Mouse (Mus musculus) heart, adult 8-10 months (tissue): Measurements from ENCODE around the gene Upf2. TPM values are rescaled to one million over a fixed set of nuclear protein-coding genes. Genes with fewer than 3 reads are reported as not detected.
"Not testable (repeated sequence)": the region's sequence is repeated elsewhere in the genome, so short reads cannot be mapped to it uniquely, and the experiment has no call there.

Experiments used
- DNase-seq: peaks from one replicate; pipeline ENCODE4 v3.0.0; 2022; ENCODE audit warnings: low spot score
- total RNA-seq, 4 experiments: library from RNA; stranded (reverse); gene quantifications; 2 replicates each; pipeline ENCODE4 v1.2.4; 2022

The Upf2 gene
- total RNA-seq, 4 experiments from 2014 or later, result 18.6 to 20.6 (median 19.1) TPM

DNA sequence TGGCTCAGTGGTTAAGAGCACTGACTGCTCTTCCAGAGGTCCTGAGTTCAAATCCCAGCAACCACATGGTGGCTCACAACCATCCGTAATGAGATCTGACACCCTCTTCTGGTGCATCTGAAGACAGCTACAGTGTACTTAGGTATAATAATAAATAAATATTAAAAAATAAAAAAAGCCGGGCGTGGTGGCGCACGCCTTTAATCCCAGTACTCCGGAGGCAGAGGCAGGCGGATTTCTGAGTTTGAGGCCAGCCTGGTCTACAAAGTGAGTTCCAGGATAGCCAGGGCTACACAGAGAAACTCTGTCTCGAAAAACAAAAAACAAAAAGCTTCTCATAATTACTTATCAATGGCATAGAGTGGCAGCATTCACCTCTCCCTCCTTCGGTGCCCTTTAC, 1.4 kb upstream of the Upf2 start:
- DNase-seq, result not testable (repeated sequence)

DNA sequence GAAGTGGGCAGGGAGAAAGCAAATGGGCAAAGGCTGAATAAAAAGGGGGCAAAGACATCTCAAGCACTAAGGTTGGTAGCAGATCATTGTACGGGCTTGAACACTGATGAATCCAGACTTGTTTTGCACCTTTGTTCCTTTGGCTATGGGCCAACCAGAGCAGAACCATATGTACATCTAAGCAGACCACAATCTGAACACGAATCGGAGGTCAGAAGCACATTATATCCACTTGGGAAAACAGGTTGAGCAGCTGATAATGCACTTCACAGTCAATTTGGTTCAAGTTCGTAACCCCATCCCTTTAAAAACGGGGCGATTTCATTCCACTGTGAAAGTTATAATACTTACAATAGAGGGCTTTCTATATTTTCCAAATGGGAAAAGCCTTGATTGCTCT, 964 bp upstream of the Upf2 start:
- no peak for DNase-seq

DNA sequence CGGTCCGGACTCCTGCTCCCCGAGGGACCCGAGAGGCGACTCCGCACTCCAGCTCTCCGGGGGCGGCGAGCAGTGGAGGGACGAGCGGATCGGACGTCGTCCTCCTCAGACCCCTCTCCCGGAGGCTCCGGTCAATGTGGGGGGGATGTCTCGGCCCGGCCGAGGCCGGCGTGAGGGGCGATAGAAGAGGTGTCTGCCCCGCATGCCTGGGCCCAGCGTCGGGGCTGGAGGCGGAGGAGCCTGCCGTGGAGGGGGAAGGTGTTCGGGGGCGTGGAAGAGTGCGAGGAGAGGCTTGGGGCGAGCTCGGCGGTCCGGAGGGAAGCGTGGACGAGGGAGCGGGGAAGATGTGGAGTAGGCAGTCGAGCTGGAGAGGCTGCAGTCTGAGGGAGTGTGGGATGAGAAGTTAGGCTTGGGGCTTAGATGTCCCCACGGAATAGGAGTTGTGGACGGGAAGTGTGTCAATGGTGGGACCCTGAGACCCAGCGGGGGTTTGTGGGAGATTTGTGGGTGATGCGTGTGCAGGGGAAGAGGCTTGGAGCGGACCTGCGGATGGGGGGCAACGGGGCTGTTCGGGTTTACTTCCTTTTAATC, 447 bp downstream of the Upf2 start:
- no peak for DNase-seq

DNA sequence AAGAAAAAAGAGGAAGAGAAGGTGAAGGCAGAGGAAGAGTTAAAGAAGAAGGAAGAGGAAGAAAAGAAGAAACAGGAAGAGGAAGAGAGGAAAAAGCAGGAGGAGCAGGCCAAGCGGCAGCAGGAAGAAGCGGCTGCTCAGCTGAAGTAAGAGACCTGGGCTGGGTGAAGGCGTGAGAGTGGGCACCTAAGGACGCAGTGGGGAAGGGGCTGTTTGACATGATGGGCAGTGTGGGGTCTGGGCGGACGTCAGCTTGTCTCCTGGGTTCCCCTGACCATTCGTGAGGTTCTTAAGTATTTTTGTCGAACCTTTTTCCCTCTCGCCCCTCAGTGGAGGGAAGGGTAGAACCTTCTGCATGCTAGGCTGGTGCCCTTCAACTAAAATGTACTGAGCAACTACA, 6.4 kb downstream of the Upf2 start:
- no peak for DNase-seq

DNA sequence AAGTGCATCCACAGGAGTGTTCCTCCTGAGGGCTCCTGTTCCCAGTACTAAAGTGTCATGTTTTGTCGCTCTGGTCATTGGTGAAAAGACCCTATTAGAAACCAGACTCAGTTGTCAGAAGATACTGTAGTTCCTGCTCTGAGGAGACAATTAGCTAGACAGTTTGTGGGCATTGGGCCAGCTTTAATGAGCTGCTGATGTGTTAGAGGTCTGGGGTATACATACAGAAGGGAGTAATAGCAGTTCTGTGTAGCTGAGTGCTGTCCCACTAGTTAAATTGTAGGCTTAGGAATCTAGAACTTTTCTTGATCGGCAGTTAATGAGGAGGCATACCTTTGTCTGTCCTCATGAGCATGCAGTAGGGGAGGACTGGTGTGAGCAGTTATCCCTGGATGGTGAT, 11.0 kb downstream of the Upf2 start:
- no peak for DNase-seq

DNA sequence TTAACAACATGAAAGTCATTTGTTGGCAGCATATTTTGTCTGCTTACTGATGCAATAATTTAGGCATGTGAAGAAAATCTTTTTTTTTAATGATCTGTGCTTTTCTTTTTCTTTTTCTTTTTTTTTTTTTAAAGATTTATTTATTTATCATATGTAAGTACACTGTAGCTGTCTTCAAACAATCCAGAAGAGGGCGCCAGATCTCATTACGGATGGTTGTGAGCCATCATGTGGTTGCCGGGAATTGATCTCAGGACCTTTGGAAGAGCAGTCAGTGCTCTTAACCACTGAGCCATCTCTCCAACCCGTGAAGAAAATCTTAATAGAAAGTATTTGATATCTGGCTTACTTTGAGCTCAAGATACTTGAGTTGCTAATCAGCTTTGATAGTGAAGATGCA, 12.5 kb downstream of the Upf2 start:
- not testable (repeated sequence) for DNase-seq

DNA sequence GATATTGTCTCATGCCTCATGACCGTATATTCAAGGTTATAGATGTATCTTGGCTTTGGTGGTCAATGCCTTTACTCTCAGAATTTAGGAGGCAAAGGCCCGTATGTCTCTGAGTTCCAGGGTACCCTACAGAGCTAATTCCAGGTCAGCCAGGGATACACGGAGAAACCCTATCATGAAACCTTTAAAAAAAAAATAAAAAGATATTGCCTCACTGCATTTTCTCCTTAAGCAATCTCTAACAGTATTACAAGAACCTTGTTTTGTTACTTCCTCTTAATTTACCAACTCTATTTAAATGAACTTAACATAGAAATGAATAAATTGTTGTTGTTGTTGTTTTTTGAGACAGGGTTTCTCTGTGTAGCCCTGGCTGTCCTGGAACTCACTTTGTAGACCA, 14.7 kb downstream of the Upf2 start:
- DNase-seq, result no peak

DNA sequence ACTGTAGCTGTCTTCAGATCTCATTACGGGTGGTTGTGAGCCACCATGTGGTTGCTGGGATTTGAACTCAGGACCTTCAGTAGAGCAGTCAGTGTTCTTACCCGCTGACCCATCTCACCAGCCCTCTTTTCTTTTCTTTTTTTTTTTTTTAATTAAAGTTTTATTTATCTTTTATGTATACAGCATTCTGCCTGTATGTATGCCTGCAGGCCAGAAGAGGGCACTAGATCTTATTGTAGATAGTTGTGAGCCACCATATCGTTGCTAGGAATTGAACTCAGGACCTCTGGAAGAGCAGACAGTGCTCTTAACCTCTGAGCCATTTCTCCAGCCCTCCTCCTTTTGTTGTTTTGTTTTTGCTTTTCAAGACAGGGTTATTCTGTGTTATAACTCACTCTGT, 19.4 kb downstream of the Upf2 start:
- DNase-seq, result not testable (repeated sequence)

DNA sequence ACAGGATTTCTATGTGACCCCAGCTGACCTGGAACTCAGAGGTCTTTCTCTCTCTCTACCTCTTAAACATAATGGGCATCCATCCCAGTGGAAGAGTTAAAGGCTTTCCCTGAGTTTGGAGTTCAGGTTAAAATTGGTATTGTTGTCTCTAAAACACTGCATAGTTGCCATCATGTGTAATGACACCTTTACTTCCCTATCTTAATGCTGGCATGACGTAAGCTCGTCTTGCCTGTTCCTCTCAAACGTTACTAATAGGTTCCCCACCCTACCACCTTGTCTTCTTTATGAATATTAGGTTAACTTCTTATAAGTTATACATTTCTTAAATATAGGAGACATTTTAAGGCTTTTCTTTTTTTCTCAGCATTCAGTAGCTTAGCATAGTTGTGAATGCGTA, 26.3 kb downstream of the Upf2 start:
- DNase-seq, result no peak

DNA sequence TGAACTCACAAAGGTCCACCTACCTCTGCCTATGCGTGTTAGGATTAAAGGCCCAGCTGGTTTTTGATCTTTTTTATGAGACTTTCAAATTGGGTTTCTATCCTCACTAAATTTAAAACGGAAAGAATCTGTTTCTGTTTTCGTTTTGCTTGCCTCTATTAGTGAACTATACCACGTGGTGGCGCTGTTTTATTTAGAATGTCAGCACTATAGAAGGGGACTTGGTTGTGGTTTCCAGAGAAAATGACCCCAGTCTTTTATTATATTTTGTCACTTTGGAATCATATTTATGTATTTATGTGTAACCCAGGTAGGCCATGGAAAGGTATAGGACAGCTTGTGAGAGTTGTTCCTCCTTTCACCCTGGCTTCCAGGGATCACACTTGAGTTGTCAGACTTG, 44.3 kb downstream of the Upf2 start:
- peak; percentile 26 for DNase-seq

DNA sequence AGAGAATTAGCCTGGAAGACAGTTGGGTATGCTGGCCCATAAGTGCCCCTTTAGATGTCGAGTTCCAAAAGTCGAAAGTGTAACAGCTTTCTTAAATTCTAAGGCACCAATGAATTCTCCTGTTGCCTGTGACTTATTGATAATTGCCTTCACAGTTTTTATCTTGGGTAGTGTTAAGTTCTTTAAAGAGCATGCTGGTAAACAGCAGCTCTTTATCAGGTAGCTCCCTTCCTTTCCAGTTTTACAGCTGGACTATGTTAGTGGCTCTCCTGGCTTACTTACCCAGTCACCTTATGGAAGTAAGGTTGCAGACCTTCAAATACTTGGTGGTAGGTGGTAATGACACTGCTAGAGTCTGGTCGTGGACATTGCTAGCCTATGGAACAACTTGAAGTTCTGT, 52.7 kb downstream of the Upf2 start:
- DNase-seq, result no peak

DNA sequence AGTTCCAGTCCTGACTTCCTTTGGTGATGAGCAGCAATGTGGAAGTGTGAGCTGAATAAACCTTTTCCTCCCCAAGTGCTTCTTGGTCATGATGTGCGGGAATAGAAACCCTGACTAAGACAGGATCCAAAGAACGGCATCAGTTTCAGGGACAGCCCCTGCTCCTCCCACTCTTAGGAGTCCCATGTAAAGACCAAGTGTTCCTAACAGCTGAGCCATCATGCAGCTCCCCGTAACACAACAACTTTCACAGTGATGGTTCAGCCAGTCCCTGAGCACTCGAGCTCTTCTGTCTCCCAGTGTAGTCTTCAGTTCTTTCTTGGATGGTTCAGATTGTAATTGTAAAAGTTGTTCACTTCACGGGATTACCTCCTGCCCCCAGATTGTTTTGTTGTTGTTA, 63.3 kb downstream of the Upf2 start:
- no peak for DNase-seq

DNA sequence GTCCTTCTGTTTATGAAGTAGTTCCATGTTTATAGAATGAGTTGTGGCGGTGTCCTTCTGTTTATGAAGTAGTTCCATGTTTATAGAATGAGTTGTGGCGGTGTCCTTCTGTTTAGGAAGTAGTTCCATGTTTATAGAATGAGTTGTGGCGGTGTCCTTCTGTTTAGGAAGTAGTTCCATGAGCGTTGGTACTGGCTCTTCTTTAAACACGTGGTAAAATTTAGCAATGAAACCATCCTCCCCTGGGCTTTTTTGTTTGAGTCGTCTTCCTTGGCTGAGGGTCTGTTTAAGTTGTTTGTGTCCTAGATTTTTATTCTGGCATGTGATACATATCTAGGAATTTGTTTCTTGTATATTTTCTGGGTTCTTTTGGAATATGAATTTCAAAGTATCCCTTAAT, 63.9 kb downstream of the Upf2 start:
- not testable (repeated sequence) for DNase-seq

DNA sequence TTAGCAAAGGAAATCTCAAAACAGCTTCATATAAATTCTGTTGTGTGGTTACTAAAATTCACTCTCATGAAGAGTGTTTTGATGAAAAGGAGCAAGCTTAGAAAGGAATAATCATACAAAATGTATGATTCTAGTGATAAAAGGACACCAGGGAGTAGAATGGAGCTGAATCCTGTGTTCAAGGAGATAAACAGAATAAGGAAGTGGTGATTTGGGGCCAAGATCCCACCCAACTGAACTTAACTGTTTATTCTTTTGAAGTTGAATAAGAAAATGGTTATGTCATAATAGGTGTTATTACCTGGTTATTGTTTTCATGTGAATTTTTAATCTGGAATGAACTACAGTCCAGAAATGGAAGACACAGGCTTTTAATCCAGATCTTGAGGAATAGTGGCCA, 69.3 kb downstream of the Upf2 start:
- DNase-seq, result no peak

DNA sequence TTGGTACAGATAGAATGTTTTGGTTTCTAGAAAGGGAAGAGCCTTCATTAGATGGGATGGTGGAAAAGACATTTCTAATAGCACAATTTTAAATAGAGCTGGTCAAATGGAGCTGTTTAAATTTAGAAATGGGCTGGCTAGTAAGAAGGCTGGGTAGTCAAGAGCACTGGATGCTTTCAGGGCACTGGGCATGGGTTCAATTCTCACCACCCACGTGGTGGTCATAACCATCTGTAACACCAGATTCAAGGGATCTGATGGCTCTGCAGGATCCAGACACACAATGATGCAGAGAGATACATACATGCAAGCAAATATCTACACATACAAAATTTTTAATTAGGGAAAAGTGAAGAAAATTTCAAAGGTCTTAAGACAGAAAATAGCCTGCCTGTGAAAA, 91.4 kb downstream of the Upf2 start:
- DNase-seq, result no peak

DNA sequence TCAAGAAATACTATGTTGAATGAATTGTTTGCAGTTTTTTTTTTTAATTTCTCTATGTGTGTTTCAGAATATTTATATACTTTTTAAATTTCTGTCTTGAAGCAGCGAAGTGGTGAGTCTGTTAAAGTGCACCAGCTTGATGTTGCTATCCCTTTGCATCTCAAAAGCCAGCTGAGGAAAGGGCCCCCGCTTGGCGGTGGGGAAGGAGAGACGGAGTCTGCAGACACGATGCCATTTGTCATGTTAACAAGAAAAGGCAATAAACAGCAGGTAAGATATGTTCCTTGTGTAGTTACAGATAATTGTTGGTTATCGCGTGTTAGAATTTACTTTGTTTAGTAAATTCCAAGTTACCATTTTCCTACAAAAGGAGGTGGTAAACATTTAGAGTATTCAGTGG, 95.5 kb downstream of the Upf2 start:
- DNase-seq, result no peak

DNA sequence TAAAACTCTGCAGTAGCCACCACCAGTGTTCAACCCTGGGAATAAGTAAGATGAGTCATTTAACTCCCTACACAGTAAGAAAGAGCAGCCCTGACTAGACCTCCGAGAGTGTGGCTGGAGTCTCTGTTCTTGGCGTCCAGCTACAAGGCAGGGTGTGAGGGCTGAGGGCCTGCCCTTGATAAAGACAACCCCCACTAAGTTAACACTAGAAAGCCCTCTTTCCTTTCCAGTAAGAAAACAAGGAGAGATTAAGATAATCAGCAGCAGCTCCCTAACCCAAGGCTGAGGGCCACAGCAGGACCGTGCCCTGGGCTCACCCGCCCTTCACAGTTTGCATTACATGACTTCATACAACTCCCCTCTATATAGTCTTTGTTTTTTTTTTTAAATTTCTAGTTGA, 97.3 kb downstream of the Upf2 start:
- no peak for DNase-seq

DNA sequence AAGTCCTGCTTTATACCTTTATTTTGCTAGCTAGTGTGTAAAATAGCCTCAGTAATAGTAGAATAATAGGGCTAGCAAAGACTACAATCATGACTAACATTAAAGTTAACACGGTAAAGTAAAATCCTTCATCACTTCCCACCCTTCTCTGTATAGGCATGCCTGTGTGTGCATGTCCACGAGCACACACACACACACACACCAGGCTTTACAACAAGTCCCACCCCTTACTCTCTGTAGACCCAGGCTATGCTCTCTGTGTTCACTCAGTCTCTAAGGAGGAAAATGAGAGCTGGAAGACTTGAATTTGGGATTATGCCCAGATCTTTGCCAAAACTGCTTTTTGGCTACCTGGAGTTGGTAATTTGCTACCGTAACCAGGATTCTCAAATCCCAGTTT, 97.7 kb downstream of the Upf2 start:
- no peak for DNase-seq

DNA sequence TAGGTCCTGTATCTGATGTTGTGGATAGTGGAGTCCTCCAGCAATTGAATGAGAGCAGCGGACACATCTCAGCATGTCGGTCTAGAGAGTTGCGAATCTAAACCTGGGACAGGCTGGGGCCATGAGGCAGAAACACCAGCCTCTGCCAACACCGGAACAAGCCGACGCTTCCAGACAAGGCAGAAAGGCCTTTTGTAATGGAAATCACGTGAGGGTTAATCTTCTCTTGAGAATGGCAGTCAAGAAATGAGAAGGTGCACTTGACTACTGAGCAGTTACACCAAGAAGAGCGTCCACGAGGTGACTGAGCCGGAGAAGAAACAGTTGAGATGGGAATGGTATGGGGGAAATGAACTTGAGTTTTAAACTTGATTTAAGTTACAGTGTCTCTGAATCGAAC, 104.2 kb downstream of the Upf2 start:
- DNase-seq, result no peak

DNA sequence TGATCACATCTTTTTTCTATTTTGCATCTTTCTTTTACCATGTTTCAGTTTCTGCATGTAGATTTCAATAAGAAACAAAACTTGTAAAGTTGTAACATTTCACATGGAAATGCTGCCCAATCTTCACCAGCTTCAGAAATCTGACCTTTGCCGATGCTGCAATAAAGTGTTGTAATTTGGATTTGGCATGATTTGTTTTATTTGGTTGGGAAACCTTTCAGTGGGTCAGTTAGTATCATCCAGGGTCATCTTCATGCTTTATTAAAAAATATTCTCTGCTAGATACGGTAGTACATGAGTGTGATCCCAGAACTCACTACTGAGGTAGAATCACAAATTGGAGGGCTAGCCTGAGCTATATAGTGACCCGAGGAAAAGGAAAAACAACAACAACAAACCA, 105.2 kb downstream of the Upf2 start:
- no peak for DNase-seq

DNA sequence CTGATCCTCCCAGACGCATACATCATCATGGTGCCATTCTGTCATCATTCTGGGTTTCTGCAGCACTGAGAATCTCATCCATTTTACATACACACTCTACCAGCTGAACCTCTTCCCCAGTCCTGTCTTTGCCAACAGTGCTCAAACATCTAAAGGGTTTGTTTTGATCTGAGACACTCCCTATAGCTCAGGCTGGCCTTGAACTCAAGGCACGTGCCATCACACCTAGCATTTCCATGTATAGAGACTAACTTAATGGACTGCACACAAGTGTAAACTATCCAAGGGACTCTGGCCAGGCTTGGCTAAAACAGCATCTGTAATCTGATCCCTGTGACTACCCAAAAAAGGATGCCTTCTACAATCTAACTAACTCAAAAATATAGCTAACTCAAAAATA, 108.0 kb downstream of the Upf2 start:
- DNase-seq, result no peak

DNA sequence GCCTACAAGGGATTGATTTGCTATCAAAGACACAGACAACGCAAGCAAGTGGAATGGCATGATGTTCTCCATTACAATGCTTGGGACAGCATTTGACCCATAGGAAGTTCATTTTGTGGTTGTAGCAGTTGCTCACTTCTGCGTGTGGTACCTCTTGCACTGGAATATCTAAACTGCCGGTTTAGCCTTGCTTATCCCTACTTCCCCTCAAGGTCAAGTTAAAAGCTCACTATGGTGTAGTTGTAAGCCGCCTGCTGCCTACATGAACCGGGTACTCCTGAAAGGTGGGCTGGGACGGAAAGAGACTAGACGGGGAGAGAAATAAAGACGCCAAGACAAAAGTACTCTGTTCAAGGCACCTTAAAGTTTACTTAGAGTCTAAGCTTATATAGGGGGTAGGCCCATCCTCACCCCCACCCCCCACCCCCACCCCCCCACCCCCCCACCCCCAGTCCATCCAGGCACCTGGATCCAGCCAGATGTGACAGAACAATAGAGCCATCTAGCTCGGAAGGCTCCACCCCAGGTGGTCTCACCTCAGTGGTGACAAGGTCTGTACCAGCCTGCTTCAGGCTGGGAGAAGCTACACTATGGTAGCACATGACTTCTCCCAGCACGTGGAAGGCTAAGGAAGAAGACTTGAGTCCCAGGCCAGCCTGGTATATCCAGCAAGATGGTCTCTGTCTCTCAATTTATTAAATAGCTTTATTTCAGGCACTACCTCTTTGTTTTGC, 109.0 kb downstream of the Upf2 start:
- no peak for DNase-seq

DNA sequence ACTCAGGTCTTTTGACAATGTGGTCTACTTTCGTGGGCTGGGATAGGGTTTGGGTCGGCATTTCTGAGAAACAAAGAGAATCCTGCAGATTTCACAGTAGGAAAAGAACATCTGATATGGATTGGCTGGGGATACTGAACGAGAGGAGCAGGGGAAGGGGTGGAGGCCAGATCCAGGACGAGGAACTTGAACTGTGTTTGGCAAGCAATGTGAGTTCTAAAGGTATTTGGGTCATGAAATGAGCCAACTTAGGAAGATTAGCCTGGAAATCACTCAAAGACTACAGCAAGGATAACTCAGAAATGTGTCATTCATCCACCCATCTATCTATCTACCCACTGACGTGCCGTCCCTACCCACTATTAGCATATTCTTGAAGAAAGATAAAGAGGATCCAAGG, 116.1 kb downstream of the Upf2 start:
- no peak for DNase-seq

DNA sequence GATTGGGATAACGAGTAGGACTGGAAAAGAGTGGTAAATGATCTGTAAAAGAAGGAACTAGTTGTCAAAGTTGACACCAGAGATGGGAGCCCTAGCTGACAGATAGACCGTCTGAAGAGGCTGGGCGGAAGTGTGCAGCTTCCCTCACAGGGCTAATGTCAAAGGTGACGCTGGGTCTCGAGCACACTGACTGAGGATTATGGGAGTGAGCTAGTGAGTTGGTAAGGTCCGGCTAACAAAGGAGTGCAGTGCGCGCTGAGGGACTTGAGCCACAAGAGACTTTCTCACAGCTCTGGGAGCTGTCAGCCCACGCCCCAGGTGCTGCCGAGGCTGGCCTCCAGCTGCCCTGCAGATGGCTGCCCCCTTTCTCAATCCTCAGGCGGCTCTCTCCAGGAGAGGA, 119.7 kb downstream of the Upf2 start:
- no peak for DNase-seq
